Comparison of ENCODE assay signal across 8 mouse cellular contexts in the genomic region with DNA sequence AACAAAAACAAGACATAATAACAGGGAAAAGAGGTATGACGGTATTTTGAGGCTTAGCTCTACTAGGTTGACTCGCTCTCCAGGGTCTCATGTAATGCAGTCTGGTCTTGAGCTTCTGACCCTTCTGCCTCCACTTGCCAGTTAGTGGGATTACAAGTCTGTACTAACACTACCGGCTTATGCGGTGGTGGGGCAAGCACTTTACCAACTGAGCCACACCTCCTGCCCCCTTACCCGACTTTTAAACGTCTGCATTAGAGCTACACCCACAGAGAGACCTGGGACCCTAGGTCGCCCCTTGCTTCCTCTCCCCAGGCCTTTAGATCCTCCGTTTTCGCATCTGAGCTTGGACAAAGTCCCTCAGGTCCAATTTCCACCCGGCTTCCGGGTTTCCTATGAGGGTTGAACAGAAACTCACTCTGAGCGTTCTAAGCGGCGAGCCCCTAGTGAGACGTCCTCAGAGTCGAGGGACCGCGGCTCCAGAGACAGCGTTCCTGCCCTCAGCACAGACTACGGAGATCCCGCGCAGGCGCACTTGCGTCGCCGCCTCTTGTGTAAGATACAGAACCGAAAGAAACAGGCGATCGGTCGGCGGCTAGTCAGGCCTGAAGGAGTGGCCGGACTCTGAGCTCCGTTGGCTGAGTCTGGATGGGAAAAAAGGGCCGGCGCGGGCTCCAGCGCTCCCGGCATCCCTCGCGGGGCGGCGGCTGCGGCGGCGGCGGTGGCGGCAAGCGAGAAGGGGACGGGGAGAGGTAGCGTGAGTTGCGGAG. TPM values are rescaled to one million over a fixed set of nuclear protein-coding genes. Genes with fewer than 3 reads are reported as not detected.
DNase-seq lines count a peak whose midpoint lies in the region; ATAC-seq lines count a peak whose summit lies in the region.

Gene Ptcd1 (minus strand): TSS at position 573 of the 770 bp plus-strand sequence.
Gene Cpsf4 (plus strand): TSS at position 678 of the 770 bp plus-strand sequence.

- DNase-seq in R1 (ENCODE audit: low read depth, low spot score): peak; percentile 99
- peak; percentile 98 to 99 for DNase-seq in cerebellum, postnatal 25 days
- DNase-seq in frontal cortex, postnatal 25 days (ENCODE audit: low spot score in 2 of 2): peak; percentile 98 to 100
- DNase-seq in hindbrain, embryonic 14.5 days (ENCODE audit: low spot score): peak; percentile 99
- peak; percentile 98 to 99 for DNase-seq in layer of hippocampus, postnatal 36 days
- DNase-seq in lung, postnatal 36 days: peak; percentile 100
- DNase-seq in retina, postnatal 1 day: peak; percentile 99
- DNase-seq in urinary bladder, adult 18-20 months (ENCODE audit: low spot score in 2 of 2): peak; percentile 98 to 100

- WGBS in hindbrain, embryonic 14.5 days: under 1% methylated on average over 51 of the region's 51 CpGs

- H3K27me3 ChIP-seq in hindbrain, embryonic 14.5 days (ENCODE audit: control insufficient read depth, insufficient read depth, low read length): no peaks in the 10 kb centered on the region

- peak within 1 kb of the TSS; percentile 81 for H3K4me2 ChIP-seq in hindbrain, embryonic 14.5 days (replicated peaks)

- peak within 1 kb of the TSS; percentile 85 for H3K9ac ChIP-seq in hindbrain, embryonic 14.5 days

- H3K4me3 ChIP-seq in hindbrain, embryonic 14.5 days (replicated peaks; ENCODE audit: low read length): peak within 1 kb of the TSS; percentile 74

- no peaks in the 10 kb centered on the region for H3K9me3 ChIP-seq in hindbrain, embryonic 14.5 days (ENCODE audit: control insufficient read depth, low read length)

- peak; percentile 95 for ATAC-seq in hindbrain, embryonic 14.5 days (ENCODE audit: low FRiP score)

- peaks cover 49% of the 10 kb centered on the region for H3K36me3 ChIP-seq in hindbrain, embryonic 14.5 days (replicated peaks; ENCODE audit: control insufficient read depth, insufficient read depth)

- peak within 1 kb of the TSS; percentile 80 for H3K27ac ChIP-seq in hindbrain, embryonic 14.5 days

- H3K4me1 ChIP-seq in hindbrain, embryonic 14.5 days (replicated peaks; ENCODE audit: control insufficient read depth, insufficient read depth, low read length): peaks cover 21% of the 10 kb centered on the region

RNA-seq across cellular contexts. Expression of gene Ptcd1, which starts in this region (rescaled TPM):
- 17.5 and 18.2 TPM in 2 replicates for polyA plus RNA-seq in hindbrain, embryonic 14.5 days (2014; fragmentation: Nextera tagmentation; extraction: Ambion mirVana)
- total RNA-seq in layer of hippocampus, postnatal 36 days (2021): 10 to 100 TPM; 23.6 to 24.7 TPM

RNA-seq across cellular contexts. Expression of gene Cpsf4, which starts in this region (rescaled TPM):
- 27.7 and 29.3 TPM in 2 replicates for polyA plus RNA-seq in hindbrain, embryonic 14.5 days (2014; fragmentation: Nextera tagmentation; extraction: Ambion mirVana)
- 10 to 100 TPM; 23.0 to 23.4 TPM for total RNA-seq in layer of hippocampus, postnatal 36 days (2021)

Comparison
In these comparisons a context has a peak if more than half of its experiments do, and no peak if none do; other contexts are left out.
1. Peak in every context shown above with its lines: DNase-seq, ATAC-seq, H3K4me3 ChIP-seq and H3K27ac ChIP-seq.